Mouse (Mus musculus) kidney, postnatal 0 days (tissue): Measurements from ENCODE around the gene Cd320. TPM values are rescaled to one million over a fixed set of nuclear protein-coding genes. Genes with fewer than 3 reads are reported as not detected.

Experiments used
- ATAC-seq: fragments of 200-750 bp; cut with Nextera tagmentation; replicated peaks from 2 replicates; pipeline ENCODE4 v1.8.0; 2017; ENCODE audit warnings: low read depth, moderate number of reproducible peaks, moderate TSS enrichment, moderate library complexity; ENCODE audit not compliant: low FRiP score
- DNase-seq: peaks from one replicate; pipeline ENCODE4 v3.0.0-alpha.2; 2016; ENCODE audit warnings: low spot score
- H3K27ac ChIP-seq: fragments of 300-500 bp; sonication (generic); 2 replicates; pipeline ENCODE4 v1.5.1; 2014; ENCODE audit warnings: mild to moderate bottlenecking
- H3K27me3 ChIP-seq: fragments of 300-500 bp; sonication (generic); 2 replicates; pipeline ENCODE4 v1.6.1; 2014; ENCODE audit warnings: low read length, mixed read lengths; ENCODE audit not compliant: insufficient read depth
- H3K36me3 ChIP-seq: fragments of 300-500 bp; sonication (generic); 2 replicates; pipeline ENCODE4 v1.6.1; 2014; ENCODE audit warnings: low read length, mixed read lengths; ENCODE audit not compliant: insufficient read depth
- H3K4me1 ChIP-seq: fragments of 300-500 bp; sonication (generic); replicated peaks from 2 replicates; pipeline ENCODE4 v1.6.1; 2014; ENCODE audit warnings: antibody characterized with exemption, low read length, mixed read lengths; ENCODE audit not compliant: insufficient read depth
- H3K4me2 ChIP-seq: fragments of 300-500 bp; sonication (generic); 2 replicates; pipeline ENCODE4 v1.6.1; 2014; ENCODE audit warnings: mild to moderate bottlenecking, low read length, moderate library complexity, mixed read lengths
- H3K4me3 ChIP-seq: fragments of 300-500 bp; sonication (generic); replicated peaks from 2 replicates; pipeline ENCODE4 v1.5.1; 2014; ENCODE audit warnings: low read depth, low read length
- H3K9ac ChIP-seq: fragments of 300-500 bp; sonication (generic); 2 replicates; pipeline ENCODE4 v1.6.1; 2014; ENCODE audit warnings: low read depth, low read length
- H3K9me3 ChIP-seq: fragments of 300-500 bp; sonication (generic); replicated peaks from 2 replicates; pipeline ENCODE4 v1.6.1; 2016; ENCODE audit warnings: low read length, inconsistent platforms, mixed read lengths
- CTCF ChIP-seq: IDR thresholded peaks from 2 replicates; pipeline ENCODE4 v1.5.1; 2016; ENCODE audit warnings: antibody characterized with exemption, low read depth, mild to moderate bottlenecking, moderate library complexity
- WGBS: fragments of 180-500 bp; shearing (Covaris S2); extraction: QIAGEN DNeasy Blood & Tissue Kit; methylation state at CpG from one replicate; pipeline ENCODE4 v1.1.7; 2014; 5-methylcytosine and 5-hydroxymethylcytosine counted together
- polyA plus RNA-seq: library from polyadenylated mRNA; unstranded; fragments of >200 nt; fragmentation: Nextera tagmentation; extraction: Ambion mirVana; gene quantifications from 2 replicates; pipeline ENCODE4 v1.2.1, GENCODE M21; 2015

The Cd320 gene
- polyA plus RNA-seq, 1 experiment from 2014 or later: 109 TPM

DNA sequence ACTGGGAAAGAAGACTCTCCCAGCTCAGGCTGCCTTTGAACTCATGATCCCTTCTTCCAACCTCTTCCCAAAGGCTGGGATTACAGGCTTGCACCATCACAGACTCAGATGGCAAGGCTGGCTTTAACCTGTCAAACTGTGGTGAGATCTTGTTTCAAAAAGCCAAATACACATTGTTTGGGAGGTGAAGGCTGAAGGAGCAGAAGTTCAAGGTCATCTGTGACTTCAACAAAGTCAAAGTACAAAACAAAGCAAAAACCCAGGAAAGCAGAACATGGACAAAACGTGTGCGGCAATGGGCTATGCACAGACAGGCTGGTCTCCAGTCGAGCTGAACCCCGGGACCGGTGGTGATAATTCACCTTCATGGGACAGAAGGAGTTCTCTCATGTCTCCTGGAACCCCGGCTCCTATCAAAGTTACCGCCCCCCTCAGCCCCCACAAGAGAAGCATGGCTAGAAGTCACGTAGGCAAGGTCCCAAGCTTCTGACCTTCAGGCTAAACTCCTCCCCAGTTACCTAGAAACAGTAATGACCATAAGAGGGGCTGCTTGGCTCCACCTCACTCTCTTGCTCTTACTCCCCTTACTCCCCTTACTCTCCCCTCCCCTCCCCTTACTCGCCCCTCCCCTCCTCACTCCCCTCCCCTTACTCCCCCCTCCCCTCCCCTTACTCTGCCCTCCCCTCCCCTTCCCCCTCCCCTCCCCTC lies 35.6 kb upstream of the Cd320 start:
- H3K9me3 ChIP-seq: no peaks in the 10 kb centered on the region
- no peak overlapping the region for H3K4me2 ChIP-seq
- H3K4me1 ChIP-seq: peaks cover 5% of the 10 kb centered on the region; the same call in 1 of the 2 replicates
- no peak overlapping the region; the same call in 1 of the 2 replicates for H3K9ac ChIP-seq
- H3K27ac ChIP-seq: no peak overlapping the region
- WGBS: 22% methylated on average over 8 of the region's 9 CpGs
- H3K4me3 ChIP-seq: no peak overlapping the region
- ATAC-seq (no peak), DNase-seq (no peak)
- H3K36me3 ChIP-seq: no peaks in the 10 kb centered on the region
- H3K27me3 ChIP-seq: no peaks in the 10 kb centered on the region
- TF ChIP-seq CTCF: no peak

- no peak overlapping the region for H3K4me3 ChIP-seq
- H3K27ac ChIP-seq: no peak overlapping the region
- no peak for ATAC-seq
- DNase-seq: no peak
- TF ChIP-seq CTCF: no peak
- H3K27me3 ChIP-seq: no peaks in the 10 kb centered on the region
- 29% methylated on average over 10 of the region's 10 CpGs for WGBS
- H3K9me3 ChIP-seq: no peaks in the 10 kb centered on the region
- H3K4me1 ChIP-seq: peaks cover 14% of the 10 kb centered on the region; the same call in 1 of the 2 replicates
- H3K4me2 ChIP-seq: no peak overlapping the region
- H3K36me3 ChIP-seq: no peaks in the 10 kb centered on the region
- H3K9ac ChIP-seq: no peak overlapping the region
Measured at GRCm38 (mm10) chr17:33808192-33808591, 34.7 kb upstream of the Cd320 start.

DNA sequence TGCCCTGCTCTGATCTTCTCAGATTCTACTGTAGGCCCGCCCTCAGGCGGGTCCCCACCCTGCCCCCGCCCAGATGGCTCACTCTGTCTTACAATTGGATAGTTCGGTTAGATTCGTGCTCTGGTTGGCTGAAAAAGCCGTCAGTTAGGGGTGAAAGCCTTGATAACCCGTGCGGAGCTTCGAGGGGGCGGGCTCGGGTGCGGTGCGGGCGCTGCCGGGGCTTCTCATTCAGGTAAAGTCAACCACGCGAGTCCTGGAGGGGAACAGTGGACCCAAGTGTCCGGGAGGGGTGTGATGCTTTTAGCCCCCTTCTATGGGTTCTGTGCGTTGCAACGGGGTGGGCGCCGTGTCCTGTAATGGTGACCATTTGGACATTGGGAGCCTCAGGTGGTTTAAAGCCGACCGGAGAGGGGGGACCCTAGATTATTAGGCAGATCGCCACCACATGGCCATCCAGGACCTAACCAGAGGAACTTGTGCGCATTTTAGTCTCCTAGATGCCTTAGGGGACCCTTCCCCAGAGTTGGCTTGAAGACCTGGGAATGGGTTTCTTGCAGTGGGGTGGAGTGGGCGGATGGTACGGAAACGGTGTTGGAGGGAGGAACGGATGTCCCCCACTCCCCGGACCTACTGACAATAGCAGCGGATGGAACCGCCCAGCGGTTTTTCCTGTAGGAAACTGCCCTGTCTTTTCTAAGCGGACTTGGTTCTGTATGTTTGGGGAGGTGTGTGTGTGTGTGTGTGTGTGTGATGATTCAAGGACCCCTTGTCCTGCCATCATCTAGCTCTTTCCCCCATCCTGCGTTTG lies 32.4 kb upstream of the Cd320 start, which contains the start of gene Kank3:
TSS of gene Kank3 (plus strand) at position 186 of the 808 bp plus-strand sequence.
- ATAC-seq: peak; percentile 97
- H3K4me3 ChIP-seq: peak within 1 kb of the TSS; percentile 59
- H3K9me3 ChIP-seq: no peaks in the 10 kb centered on the region
- no peaks in the 10 kb centered on the region for H3K27me3 ChIP-seq
- peak; percentile 96 for DNase-seq
- under 1% methylated on average over 36 of the region's 36 CpGs for WGBS
- no peaks in the 10 kb centered on the region for H3K36me3 ChIP-seq
- TF ChIP-seq CTCF: 0 out of 2 replicates have a peak, but pooled peaks have one; percentile 10
- peak within 1 kb of the TSS; percentile 81 for H3K27ac ChIP-seq
- H3K4me2 ChIP-seq: peak within 1 kb of the TSS; percentile 85
- H3K9ac ChIP-seq: peak within 1 kb of the TSS; percentile 59
- peaks cover 14% of the 10 kb centered on the region; the same call in 1 of the 2 replicates for H3K4me1 ChIP-seq

- DNase-seq: no peak
- no peak for ATAC-seq
- Histone ChIP-seq H3K9ac (peak overlapping the region; percentile 59), H3K36me3 (no peaks in the 10 kb centered on the region), H3K27me3 (no peaks in the 10 kb centered on the region), H3K4me1 (peaks cover 14% of the 10 kb centered on the region; the same call in 1 of the 2 replicates), H3K4me2 (peak overlapping the region; percentile 85), H3K4me3 (peak overlapping the region; percentile 59), H3K27ac (peak overlapping the region; percentile 81), H3K9me3 (no peaks in the 10 kb centered on the region)
- 4% methylated on average over 7 of the region's 7 CpGs for WGBS
- no peak for TF ChIP-seq CTCF
Measured at GRCm38 (mm10) chr17:33811142-33811516, 31.8 kb upstream of the Cd320 start.

GRCm38 (mm10) chr17:33812475-33812874 lies 30.4 kb upstream of the Cd320 start:
- TF ChIP-seq CTCF: no peak
- DNase-seq (peak; percentile 46), ATAC-seq (no peak)
- Histone ChIP-seq H3K4me3 (no peak overlapping the region), H3K4me2 (peak overlapping the region; percentile 85), H3K4me1 (peaks cover 14% of the 10 kb centered on the region; the same call in 1 of the 2 replicates), H3K36me3 (no peaks in the 10 kb centered on the region), H3K27me3 (no peaks in the 10 kb centered on the region), H3K27ac (peak overlapping the region; percentile 79), H3K9ac (no peak overlapping the region), H3K9me3 (no peaks in the 10 kb centered on the region)
- 8% methylated on average over 3 of the region's 3 CpGs for WGBS

DNA sequence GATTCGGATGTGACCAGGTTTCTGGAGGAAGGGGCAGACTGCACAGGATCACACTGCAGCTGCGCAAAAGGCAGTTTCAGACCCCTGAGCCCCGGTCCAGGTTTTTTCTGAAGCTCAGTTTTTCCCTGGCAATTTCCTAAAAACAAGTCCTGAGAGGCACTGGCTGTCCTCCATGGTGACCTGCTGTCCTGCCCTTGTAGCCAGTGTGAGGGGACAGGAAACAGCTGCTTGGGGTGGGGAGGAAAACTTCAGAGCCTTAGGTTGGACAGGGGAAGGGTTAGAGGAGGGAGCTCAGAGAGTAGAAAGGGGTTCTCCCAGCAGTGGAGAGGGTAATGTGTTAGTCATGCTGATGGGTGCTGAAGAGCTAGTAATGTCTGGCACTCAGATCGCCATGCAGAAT lies 29.9 kb upstream of the Cd320 start:
- DNase-seq: peak; percentile 76
- 21% methylated on average over 4 of the region's 4 CpGs for WGBS
- no peaks in the 10 kb centered on the region for H3K27me3 ChIP-seq
- H3K4me1 ChIP-seq: peaks cover 15% of the 10 kb centered on the region; the same call in 1 of the 2 replicates
- ATAC-seq: no peak
- peak overlapping the region; percentile 79 for H3K27ac ChIP-seq
- no peaks in the 10 kb centered on the region for H3K9me3 ChIP-seq
- H3K4me3 ChIP-seq: no peak overlapping the region
- TF ChIP-seq CTCF: no peak
- no peak overlapping the region for H3K9ac ChIP-seq
- peak overlapping the region; percentile 85 for H3K4me2 ChIP-seq
- no peaks in the 10 kb centered on the region for H3K36me3 ChIP-seq
